In the genomic region with DNA sequence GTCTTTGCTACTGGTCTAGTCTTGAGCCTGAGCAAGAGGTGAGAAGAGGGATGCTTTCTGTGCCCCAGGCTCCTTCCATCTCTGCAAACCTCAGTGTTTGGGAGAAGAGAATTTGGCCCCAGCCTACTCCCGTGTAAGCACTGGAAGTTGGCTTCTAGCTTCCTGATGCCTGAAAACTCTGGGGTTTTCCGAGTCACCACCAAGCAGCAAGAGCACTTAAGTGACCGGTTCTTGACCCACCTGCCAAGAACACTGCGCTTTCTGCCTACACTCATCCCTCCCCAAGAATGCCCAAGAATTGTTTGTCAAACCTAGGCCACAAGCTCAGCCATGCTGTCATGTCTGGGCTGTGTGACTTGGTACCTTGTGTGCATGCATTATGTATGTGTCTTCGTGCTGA, we compare ENCODE assay signal across 14 mouse cellular contexts. TPM values are rescaled to one million over a fixed set of nuclear protein-coding genes. Genes with fewer than 3 reads are reported as not detected.
DNase-seq lines count a peak whose midpoint lies in the region; ATAC-seq and TF ChIP-seq lines count a peak whose summit lies in the region.
"Had no signal": no experiment of that assay in that cellular context is flagged by ENCODE, and none has a peak within 500 bp of the region (broad histone marks: within the 10 kb centered on the region; RNA-seq: fewer than 3 reads in every experiment).

No protein-coding gene starts in this region.

- no peak for TF ChIP-seq CTCF in kidney, adult 2 months (conservative IDR thresholded peaks at IDR 0.05; ENCODE audit: insufficient read depth, insufficient read length, low read depth, low read length)

- no peaks in the 10 kb centered on the region for H3K27me3 ChIP-seq in kidney, adult 2 months (replicated peaks; ENCODE audit: control insufficient read depth, insufficient read depth, low read length)
- H3K27me3 ChIP-seq in neural tube, embryonic 15.5 days (replicated peaks) = peaks cover 14% of the 10 kb centered on the region; the same call in 1 of the 2 replicates
- H3K27me3 ChIP-seq in limb, embryonic 13.5 days = peaks cover 12% of the 10 kb centered on the region

- no peak for ATAC-seq in neural tube, embryonic 15.5 days (ENCODE audit: low FRiP score)
- no peak for ATAC-seq in limb, embryonic 13.5 days (ENCODE audit: low FRiP score, low read depth)

- H3K9me3 ChIP-seq in neural tube, embryonic 15.5 days (replicated peaks) = no peaks in the 10 kb centered on the region
- no peaks in the 10 kb centered on the region for H3K9me3 ChIP-seq in limb, embryonic 13.5 days
- H3K9me3 ChIP-seq: heart, embryonic 15.5 days had no signal

- no peak overlapping the region for H3K4me2 ChIP-seq in neural tube, embryonic 15.5 days
- peak overlapping the region; percentile 99 for H3K4me2 ChIP-seq in limb, embryonic 13.5 days (replicated peaks)
- H3K4me2 ChIP-seq: heart, embryonic 15.5 days had no signal

- TF ChIP-seq POLR2A in kidney, adult 2 months (IDR thresholded peaks at IDR 0.05; ENCODE audit: low read depth, low read length) = no peak

- no peak overlapping the region for H3K9ac ChIP-seq in neural tube, embryonic 15.5 days (replicated peaks)
- no peak overlapping the region for H3K9ac ChIP-seq in limb, embryonic 13.5 days
- H3K9ac ChIP-seq: heart, embryonic 15.5 days had no signal

- H3K4me3 ChIP-seq in kidney, adult 2 months (ENCODE audit: insufficient read depth, low read depth, low read length) = peak overlapping the region; percentile 16
- no peak overlapping the region for H3K4me3 ChIP-seq in neural tube, embryonic 15.5 days (replicated peaks)
- H3K4me3 ChIP-seq in limb, embryonic 13.5 days = 0 out of 2 replicates have a peak overlapping the region, but pooled peaks have one; percentile 5
- H3K4me3 ChIP-seq: heart, embryonic 15.5 days had no signal

- DNase-seq in kidney, adult 2 months = no peak
- DNase-seq in kidney, adult 8-10 months = no peak
- DNase-seq in neural tube, embryonic 10.5 days (ENCODE audit: extremely low spot score, low spot score) = peak; percentile 40
- no peak for DNase-seq in T-cell, adult 2 months (ENCODE audit: low spot score)
- no peak for DNase-seq in adrenal gland, adult 2 months
- DNase-seq: cerebellum, adult 2 months; gastrocnemius, postnatal 25 days; lung, adult 2 months; thymus, postnatal 14 days had no signal

- H3K36me3 ChIP-seq in kidney, adult 2 months (ENCODE audit: control insufficient read depth, insufficient read depth, low read length) = peaks cover 2% of the 10 kb centered on the region; the same call in 1 of the 2 replicates
- peaks cover 27% of the 10 kb centered on the region for H3K36me3 ChIP-seq in neural tube, embryonic 15.5 days
- H3K36me3 ChIP-seq in limb, embryonic 13.5 days = peaks cover 37% of the 10 kb centered on the region

- 71% methylated on average over 5 of the region's 5 CpGs for WGBS in kidney, adult 2 months
- WGBS in neural tube, embryonic 15.5 days = 35% methylated on average over 5 of the region's 5 CpGs
- 24% methylated on average over 5 of the region's 5 CpGs for WGBS in limb, embryonic 13.5 days

- no peak overlapping the region for H3K27ac ChIP-seq in kidney, adult 2 months (ENCODE audit: insufficient read depth, low read depth, low read length)
- no peak overlapping the region for H3K27ac ChIP-seq in neural tube, embryonic 15.5 days (replicated peaks)
- H3K27ac ChIP-seq in limb, embryonic 13.5 days = 0 out of 2 replicates have a peak overlapping the region, but pooled peaks have one; percentile 7
- H3K27ac ChIP-seq: heart, embryonic 15.5 days had no signal

- H3K4me1 ChIP-seq in kidney, adult 2 months (ENCODE audit: control insufficient read depth, insufficient read depth, low read length) = peaks cover 10% of the 10 kb centered on the region; the same call in 1 of the 2 replicates
- peaks cover 35% of the 10 kb centered on the region for H3K4me1 ChIP-seq in neural tube, embryonic 15.5 days
- H3K4me1 ChIP-seq in limb, embryonic 13.5 days = peaks cover 63% of the 10 kb centered on the region

RNA-seq across cellular contexts. Expression of a gene that starts 2.0 kb away (rescaled TPM):
- polyA plus RNA-seq in kidney, adult 2 months (2012; rRNA removed) = 310 and 336 TPM in 2 replicates
- 1.0 and 1.1 TPM in 2 replicates for polyA plus RNA-seq in neural tube, embryonic 15.5 days (2015; fragmentation: Nextera tagmentation; extraction: Ambion mirVana)
- polyA plus RNA-seq in limb, embryonic 13.5 days (2015; fragmentation: Nextera tagmentation; extraction: Ambion mirVana) = 5.9 and 7.6 TPM in 2 replicates
- under 1 TPM; 0.14 to 0.35 TPM for total RNA-seq in adrenal gland, adult 2 months (2021)
- 1.2 and 2.2 TPM in 2 replicates for polyA plus RNA-seq in adrenal gland, adult 2 months (2012; rRNA removed)
- total RNA-seq: layer of hippocampus, adult 8-10 months; left cerebral cortex, postnatal 25 days had no signal

RNA-seq across cellular contexts. Expression of a gene that starts 23.8 kb away (rescaled TPM):
- 47.6 and 57.7 TPM in 2 replicates for polyA plus RNA-seq in kidney, adult 2 months (2012; rRNA removed)
- 36.6 and 36.8 TPM in 2 replicates for polyA plus RNA-seq in neural tube, embryonic 15.5 days (2015; fragmentation: Nextera tagmentation; extraction: Ambion mirVana)
- polyA plus RNA-seq in limb, embryonic 13.5 days (2015; fragmentation: Nextera tagmentation; extraction: Ambion mirVana) = 42.5 and 45.3 TPM in 2 replicates
- total RNA-seq in adrenal gland, adult 2 months (2021) = 10 to 100 TPM; 13.8 to 19.2 TPM
- 53.3 and 62.5 TPM in 2 replicates for polyA plus RNA-seq in adrenal gland, adult 2 months (2012; rRNA removed)

RNA-seq across cellular contexts. Expression of a gene that starts 45.3 kb away (rescaled TPM):
- 161 and 182 TPM in 2 replicates for polyA plus RNA-seq in kidney, adult 2 months (2012; rRNA removed)
- polyA plus RNA-seq in neural tube, embryonic 15.5 days (2015; fragmentation: Nextera tagmentation; extraction: Ambion mirVana) = 219 and 243 TPM in 2 replicates
- 82.5 and 83.5 TPM in 2 replicates for polyA plus RNA-seq in limb, embryonic 13.5 days (2015; fragmentation: Nextera tagmentation; extraction: Ambion mirVana)
- 100 to 1,000 TPM; 113 to 118 TPM for total RNA-seq in adrenal gland, adult 2 months (2021)
- polyA plus RNA-seq in adrenal gland, adult 2 months (2012; rRNA removed) = 77.6 and 80.3 TPM in 2 replicates

RNA-seq across cellular contexts. Expression of a gene that starts 49.2 kb away (rescaled TPM):
- polyA plus RNA-seq in kidney, adult 2 months (2012; rRNA removed) = 11.9 and 19.3 TPM in 2 replicates
- 253 and 288 TPM in 2 replicates for polyA plus RNA-seq in neural tube, embryonic 15.5 days (2015; fragmentation: Nextera tagmentation; extraction: Ambion mirVana)
- polyA plus RNA-seq in limb, embryonic 13.5 days (2015; fragmentation: Nextera tagmentation; extraction: Ambion mirVana) = 65.4 and 71.1 TPM in 2 replicates
- 10 to 100 TPM; 26.2 to 37.5 TPM for total RNA-seq in adrenal gland, adult 2 months (2021)
- polyA plus RNA-seq in adrenal gland, adult 2 months (2012; rRNA removed) = 50.8 and 65.2 TPM in 2 replicates

Comparison
In these comparisons a context has a peak if more than half of its experiments do, and no peak if none do; other contexts are left out.
1. RNA of a gene that starts 2.0 kb away (polyA plus RNA-seq): 310 to 336 TPM in kidney, adult 2 months; 5.9 to 7.6 TPM in limb, embryonic 13.5 days, 1.2 to 2.2 TPM in adrenal gland, adult 2 months and 1.0 to 1.1 TPM in neural tube, embryonic 15.5 days; every median in the first group is over 10 times any median in the second.